Mouse (Mus musculus) spleen, embryonic (tissue): ENCODE measurements around the gene March8.

Experiments
- CTCF ChIA-PET: fragments of 350-600 bp; sonication (Branson Sonifier 250); formaldehyde crosslinking; loops from one replicate; lab custom pipeline; 2022; lab: Charles Lee

The March8 gene

DNA sequence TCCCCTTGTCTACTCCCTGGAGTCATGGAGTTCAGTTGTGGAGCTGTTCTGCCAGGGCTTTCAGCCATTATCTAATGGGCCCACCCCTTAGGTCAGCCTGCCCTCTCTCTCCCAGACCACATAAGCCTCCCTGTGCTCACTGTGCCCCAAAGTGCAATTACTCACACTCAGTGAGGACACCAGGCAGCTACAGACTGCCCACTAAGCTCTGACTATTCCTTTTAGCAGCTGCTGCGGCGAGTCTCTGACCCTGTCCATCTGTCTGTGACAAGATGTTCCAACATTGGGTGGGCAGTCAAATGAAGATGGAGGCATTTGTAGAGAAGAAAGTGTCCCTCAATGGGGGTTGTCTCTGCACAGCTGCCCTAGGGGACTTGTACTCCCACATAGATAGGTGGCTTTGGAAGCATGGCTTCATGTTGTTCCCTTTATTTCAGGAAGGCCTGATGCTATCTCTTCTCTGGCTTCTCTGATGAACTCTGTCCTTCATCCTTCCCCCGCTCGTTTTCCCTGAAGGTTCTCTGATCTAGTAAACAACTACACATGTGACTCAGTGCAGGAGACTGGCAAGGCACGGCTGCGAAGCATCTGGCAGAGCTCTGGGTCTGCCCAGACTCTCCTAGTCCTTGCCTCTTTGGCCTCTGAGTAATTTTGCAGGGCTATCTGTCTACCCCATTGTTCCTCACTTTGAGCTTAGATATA, 70.3 kb downstream of the March8 start:
- CTCF ChIA-PET = no interaction called here

DNA sequence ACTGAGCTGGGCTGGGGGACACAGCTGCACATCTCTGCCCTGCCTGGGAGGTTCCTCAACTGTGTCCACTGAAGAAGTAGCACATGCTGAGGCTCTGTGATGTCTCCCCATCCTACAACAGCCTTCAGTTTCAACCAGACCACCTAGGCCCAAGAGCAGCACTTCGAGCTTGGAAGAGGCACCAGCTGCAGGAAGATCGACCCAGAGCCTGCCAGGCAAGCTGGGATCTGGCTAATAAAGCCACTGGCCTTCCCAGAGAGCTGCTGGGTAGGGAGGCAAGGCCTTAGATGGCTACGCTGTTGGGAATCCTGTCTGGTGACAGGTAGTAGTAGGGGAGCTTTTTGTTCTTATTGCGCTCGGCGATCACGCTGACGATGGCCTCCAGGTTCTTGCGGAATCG, 72.6 kb downstream of the March8 start:
- CTCF ChIA-PET = no interaction called here

DNA sequence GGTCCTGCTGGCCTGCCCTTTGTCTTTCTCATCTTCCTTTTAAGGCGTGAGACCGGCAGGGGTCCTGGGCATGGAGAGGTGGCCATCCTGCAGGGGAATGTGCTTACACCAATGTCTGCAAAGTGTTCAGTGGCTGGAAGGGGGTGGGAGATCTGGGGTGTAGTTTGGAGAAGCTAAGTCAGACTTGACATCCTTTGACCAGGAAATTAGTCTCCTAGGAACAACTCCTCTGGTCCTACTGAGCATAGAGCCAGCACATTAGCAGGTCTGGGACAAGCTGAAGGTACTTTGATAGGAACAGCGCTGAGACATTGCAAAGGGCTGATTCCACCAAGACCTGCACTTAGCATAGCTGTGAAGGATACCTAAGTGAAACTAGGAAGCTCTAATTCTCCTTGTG, 73.9 kb downstream of the March8 start:
- CTCF ChIA-PET = no interaction called here

DNA sequence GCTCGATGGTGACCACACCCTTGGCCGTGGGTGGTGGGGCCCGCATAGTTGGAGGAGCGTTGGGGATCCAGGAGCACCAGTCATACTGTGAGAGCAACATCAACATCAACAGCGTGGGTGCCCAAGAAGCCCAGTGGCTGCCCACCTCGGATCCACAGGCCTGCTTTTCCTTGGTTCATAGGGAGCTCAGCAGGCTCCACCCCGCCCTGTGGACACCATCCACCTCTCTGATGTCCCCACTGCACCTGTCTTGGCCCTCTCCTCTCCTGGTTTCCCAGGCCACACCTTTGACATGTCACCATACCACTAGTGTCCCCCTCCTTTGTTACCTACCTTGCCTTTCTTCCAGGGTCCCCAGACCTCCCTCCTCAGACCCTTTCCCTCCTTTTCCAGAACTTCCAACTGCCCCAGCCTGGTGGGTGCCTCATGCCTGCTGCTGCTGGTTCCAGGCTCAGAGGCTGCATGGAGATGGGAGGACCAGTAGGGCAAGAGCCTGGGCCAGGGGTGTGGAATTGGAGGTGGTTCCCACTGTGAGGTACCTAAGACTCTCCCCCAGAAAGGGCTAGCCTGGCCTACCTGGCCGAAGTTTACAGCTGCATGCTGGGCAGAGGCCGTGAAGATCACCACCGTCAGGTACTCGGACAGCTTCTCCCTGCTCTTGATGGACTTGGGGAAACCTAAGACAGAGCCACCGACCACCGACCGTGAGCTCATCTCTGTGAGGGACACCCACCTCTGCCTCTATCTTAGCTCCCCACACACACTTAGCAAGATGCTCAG, 74.9 kb downstream of the March8 start:
- CTCF ChIA-PET = interaction anchor here (0.6 kb wide), 1 partner anchor 350 kb away, joined by 18 read pairs; no protein-coding TSS in a partner anchor

DNA sequence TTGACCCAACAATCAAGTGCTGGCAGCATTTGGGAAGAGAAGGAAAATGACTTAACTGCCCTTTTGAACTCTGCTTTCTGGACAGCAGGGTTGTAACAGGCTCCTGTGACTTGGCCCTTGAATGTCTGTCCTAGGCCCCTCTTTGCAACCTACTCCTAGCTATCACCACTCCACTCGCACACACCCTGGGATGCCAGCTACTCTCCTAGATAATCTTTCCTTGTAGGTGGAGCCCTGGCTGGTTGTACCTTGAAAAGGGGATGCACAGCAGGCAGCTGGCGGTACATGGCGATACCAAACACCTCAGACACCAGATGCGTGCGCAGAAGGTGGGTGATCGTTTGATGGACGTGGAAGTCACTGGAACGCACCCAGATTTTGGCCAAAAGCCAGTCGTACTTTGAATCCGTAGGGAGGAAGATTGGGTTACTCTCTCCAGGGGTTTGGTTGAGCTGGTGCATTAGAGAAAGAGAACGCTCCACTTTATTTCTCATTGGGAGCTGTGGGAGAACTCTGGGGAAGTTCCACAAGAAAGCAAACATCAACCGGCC, 77.4 kb downstream of the March8 start:
- CTCF ChIA-PET = no interaction called here

DNA sequence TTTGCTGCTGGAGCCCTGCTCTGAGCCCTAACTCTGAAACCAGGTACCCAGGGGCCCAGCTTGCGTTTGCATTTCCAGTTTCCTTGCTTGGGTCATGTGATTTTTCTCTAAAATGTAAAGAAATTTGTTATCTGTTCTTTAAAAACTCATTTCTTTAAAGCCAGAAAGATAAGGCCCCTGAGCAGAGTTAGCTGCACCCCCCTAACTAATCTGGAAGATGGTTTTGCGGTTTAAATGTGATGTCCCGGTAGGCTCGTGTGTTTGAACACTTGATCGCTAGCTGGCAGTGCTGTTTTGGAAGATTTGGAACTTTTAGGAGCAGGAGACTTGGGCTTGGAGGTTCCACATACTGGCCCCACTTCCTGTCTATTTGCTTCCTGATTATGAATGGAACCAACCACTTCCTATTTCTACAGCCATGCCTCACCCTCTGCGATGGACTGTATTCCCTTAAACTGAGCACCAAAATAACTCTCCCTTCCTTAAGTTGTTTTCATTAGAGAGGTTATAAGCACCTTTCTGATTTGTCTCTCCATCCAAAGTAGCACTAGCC, 78.3 kb downstream of the March8 start:
- CTCF ChIA-PET = no interaction called here

DNA sequence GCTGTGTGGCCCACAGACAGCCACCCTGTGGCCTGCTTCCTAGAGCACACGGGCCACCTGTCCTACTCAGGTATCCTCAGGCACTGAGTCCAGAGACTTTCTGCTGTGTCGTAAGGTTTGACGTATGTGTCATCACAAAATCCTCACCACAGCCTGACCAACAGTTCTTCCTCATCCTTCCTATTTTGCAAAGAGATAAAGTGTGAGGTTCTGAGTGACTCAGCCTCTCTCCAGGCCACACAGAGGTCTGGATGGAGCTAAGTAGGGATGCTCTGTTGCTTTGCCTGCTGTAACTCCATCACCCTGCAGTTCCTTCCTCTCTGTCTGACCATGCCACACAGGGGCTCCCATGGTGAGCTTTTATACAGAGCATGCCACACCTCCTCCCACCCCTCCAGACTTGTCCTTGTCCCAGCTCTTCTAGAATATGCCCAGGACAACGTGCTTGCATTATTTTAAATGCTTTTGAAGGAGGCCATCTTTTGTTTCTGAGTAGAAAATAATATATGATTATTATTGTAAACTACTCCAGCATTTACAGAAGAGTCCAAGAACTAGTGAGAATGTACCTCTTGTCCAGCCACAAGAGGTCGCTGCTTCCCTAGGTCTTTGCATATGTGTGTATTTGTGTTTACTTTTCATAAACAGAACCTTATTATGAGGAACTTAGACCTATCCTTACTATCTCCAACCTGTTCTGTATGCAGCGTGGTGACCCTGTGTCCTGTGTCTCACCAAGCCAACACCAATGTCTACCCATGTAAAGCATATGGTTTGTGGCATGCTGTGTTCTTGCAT, 79.9 kb downstream of the March8 start:
- CTCF ChIA-PET = no interaction called here

DNA sequence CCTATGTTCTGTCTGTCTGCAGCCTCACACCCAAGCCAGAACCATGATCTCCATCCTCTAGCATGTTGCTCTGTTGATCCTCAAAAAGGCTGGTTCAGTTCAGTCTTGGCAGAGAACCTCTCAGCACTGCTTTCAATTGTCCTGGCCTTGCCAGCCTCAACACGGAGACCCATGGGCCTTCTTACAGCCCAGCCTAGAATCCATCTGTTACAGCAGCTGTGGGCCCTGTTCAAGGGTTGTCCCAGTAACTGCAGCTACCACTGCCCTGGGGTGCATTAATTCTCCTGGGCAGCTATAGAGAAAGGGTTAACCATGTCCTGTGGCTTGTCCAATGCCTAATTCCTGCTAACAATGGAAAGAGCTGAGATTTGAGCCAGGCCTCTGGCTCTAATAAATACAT, 80.7 kb downstream of the March8 start:
- CTCF ChIA-PET = no interaction called here

DNA sequence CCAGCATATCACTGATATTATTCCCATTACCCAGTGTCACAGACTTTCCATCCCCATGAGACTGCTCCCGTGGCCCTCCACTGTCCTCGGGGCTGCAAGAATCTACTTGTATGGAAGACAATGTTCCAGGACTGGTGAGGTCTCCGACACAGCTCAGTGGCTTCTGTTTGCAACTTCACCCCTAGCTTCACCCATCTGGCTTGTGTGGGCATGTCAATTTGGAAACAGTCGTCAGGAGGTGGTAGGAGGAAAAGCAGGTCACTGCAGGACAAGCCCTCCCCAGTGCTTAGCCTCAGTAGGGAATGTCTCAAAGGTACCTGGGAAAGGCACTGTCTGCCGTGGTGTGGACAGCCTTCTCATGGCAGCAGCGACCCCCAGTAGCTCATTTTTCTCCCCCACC, 81.9 kb downstream of the March8 start:
- CTCF ChIA-PET = interaction anchor here (0.5 kb wide), 1 partner anchor 221 kb away, joined by 5 read pairs; no protein-coding TSS in a partner anchor

DNA sequence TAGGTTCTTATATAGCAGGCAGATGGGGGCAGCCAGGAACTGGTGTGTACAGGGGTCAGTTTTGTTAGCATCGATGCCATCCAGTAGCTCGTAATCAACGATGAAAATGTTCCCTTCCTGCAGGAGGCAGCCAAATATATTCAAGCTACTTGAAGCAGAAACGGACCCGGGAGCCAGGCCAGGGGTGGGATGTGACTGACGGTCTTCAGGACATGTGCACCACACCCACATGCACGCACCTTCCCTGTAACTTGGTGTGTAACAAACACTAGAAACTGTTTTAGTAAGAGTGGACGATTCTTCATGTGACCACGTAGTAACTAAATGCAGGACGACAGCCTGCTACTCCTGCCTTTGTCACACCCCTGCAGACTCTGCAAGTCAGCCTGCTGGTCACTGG, 82.4 kb downstream of the March8 start:
- CTCF ChIA-PET = no interaction called here

DNA sequence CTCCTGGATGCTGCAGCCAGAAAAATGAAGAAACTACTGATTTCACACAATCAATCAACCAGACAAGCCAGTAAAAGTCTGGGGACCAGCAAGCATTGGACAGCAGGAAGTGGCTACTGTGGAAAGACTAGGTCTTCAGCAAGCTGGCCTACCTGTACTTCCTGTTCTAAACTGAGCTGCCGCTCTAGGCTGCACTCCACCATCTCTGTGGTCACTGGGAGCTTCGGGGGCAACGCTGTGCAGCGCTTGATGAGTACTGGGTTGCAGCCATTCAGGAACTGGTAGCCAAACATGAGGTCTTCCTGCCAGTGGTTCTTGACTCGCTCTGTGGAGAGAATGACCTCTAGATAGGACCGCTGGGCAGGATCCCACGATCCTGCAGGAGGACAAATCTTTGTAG, 85.2 kb downstream of the March8 start:
- CTCF ChIA-PET = no interaction called here

DNA sequence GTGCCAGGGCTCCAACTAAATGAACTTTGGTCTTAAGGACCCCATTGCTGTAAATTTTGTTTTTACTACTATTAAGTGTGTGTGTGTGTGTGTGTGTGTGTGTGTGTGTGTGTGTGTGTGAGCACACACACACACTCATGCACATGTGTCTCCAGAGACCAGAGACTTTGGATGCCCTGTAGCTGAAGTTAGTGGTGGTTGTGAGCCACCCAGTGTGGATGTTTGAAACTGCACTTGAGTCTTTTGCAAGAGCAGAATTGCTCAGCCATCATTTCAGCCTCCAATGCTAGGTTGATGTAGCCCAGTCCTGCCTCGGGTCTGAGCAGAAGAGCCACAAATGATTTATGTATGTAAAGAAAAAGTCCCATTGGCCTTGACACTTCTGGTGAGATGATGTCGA, 85.8 kb downstream of the March8 start:
- CTCF ChIA-PET = no interaction called here

DNA sequence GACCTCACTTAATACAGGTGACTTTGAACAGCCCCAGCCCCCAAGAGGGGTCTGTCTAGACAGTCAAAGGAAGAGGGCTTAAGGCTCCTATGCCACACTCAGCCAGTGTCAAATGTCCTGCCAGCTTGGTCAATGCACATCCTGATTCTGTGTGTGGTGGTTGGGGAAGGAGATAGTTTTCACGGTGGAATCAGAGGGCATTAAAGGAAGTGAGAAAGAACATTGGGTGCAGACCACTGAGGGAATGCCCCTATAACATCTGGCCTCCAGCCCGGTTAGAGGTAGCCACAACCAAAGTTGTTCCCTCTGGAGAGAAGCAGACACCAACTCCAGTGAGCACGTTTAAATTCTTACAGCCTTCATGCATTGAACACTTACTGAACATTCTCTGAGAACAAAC, 89.7 kb downstream of the March8 start:
- CTCF ChIA-PET = interaction anchor here (0.5 kb wide), 1 partner anchor 416 kb away, joined by 4 read pairs; no protein-coding TSS in a partner anchor

DNA sequence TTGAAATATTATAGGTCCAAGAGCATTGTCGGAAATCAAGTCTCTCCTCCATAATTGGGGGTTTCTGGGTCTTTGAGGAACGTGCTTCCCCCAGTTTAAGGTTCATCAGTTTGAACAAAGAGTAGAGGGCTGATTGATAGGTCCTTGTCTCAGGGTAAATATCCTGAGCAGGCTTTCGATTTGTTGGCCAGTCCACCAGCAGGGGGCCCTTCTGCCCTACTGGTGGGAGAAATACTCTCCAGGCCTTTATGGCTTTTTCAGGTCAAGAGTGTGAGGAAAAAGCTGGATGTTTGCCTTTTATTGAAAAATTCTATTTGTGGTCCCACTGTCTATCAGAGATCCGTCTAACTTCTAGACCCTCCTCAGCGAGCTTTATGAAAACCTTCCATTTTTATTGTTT, 90.5 kb downstream of the March8 start:
- CTCF ChIA-PET = no interaction called here

DNA sequence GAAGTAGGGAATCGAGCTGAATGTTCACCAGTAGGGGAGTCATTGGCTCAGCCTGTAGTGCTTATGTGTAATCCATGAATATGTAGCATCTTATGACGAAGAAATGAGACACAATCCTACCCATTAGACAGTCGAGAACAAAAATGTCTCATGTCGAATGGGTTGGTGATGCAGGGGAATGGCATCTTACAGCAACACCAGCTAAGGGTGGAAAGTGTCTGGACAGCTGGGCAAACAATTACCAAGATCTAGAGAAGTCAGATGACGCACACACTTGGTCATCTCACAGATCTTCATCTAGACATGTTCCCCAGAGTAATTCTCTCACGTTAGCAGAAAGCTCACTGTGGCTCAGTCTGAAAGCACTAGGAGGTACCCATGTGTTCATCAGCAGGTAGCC, 101.0 kb downstream of the March8 start:
- CTCF ChIA-PET = no interaction called here

DNA sequence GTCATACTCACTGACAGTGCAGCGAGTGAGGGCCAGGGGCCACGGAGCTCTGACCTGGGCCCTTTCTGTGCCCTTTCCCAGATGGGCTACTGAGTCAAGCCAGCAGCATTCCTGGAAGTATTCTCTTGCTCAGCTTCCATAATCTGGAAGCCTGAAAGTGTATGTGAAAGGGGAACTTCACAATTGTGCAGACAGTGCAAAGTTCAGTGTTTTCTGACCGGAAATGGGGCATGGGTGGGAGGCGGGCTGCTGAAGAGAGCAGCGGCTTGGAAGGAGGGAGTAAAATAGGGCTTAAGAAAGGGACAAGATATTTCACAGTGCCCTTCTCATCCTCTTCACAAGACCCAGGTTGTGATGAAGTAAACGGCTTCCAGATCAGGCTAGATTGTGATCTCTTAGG, 101.7 kb downstream of the March8 start:
- CTCF ChIA-PET = no interaction called here

DNA sequence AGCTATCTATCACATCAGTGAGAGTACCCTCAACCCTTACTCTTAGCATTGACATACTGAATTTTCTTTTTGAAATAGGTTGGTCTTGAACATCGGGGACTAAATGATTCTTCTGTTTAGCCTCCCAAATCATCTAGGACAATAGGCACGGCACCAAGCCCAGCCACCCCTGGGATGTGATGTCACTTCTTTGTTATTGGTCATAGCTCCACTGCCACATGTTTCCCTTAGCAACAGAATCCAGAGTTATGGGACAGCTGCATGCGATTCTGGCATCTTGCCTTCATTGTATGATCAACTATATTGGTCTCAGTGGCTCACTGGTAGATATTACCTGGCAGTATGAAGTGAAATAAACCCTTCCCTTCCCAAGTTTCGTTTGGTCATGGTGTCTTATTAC, 102.6 kb downstream of the March8 start:
- CTCF ChIA-PET = no interaction called here

DNA sequence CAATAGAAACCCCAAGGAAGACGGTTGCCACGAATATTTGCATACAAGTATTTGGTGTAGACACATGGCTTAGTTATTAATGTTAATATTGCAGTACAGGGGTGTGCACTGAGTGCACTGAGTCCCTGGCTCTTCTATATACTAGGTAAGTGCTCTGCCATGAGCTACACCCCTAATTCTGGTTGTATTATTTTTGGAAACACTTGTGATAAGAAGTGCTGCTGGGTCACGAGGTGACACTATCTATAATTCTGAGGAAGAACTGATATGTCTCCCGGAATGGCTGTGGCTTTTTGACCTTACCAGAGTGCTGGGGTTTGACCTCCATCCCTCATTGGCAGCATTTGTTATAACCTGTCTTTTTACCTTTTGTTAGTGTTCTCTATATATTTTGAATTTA, 103.0 kb downstream of the March8 start:
- CTCF ChIA-PET = no interaction called here

DNA sequence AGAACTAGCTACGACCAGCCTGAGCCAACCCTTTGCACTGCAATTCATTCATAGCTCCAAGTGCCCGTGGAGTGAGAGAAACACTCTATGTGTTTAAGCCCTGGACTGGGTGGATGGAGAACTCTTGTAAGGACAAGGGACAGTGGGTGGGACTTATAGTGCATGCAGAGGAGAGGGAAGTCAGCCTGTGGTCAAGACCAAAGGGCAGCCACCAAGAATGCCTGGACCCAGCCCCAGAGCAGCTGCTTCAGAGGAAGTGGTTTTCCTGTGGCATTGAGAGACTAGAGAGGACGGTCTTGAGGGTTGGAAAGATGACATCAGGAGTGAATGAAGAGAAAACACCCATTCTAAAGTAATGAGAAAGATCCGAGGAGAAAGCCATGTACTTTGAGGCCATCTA, 118.0 kb downstream of the March8 start:
- CTCF ChIA-PET = no interaction called here

DNA sequence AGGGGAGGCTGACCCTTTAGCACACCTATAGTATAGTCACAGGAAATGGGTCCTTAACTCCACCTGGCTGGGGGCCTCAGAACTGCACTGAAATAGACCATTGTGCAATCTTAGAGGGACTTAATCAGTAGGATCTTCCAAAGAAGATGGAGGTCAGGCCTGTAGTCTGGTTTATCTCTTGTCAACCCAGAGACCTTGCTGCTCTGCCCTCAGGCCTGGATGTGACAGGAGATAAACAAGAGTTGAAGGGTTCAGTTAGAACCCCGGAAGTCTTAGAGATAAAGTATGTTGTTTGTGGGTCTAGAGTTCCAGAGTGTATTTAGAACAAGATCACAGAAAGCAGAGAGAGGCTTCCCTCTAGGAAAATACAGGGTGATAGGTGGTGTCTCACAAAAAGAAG, 118.7 kb downstream of the March8 start:
- CTCF ChIA-PET = no interaction called here

DNA sequence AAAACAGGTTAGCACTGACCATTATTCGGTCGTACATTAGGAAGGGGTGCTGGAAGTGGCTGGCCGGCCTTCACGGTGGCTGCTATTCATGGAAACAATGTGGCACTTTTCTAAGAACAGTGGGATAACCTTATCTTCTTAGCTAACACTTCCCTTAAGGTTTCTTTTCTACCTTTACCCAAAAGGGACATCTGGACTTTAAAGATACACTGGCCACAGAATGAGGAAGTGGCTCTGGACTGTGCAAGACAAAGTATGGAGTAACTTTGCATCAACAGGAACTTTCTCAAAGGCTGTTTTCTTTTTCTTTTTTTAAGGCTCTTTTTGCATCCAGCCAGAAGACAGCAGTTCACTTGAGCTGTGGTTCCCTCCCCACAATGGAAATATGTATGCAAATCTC, 120.9 kb downstream of the March8 start:
- CTCF ChIA-PET = interaction anchor here (1.0 kb wide), 1 partner anchor 8 kb away, joined by 3 read pairs; no protein-coding TSS in a partner anchor
